ENCODE assay signal across 8 mouse cellular contexts in genomic region chr2:130362511-130363026, GRCm38 (mm10). TPM values are rescaled to one million over a fixed set of nuclear protein-coding genes. Genes with fewer than 3 reads are reported as not detected.
DNase-seq lines count a peak whose midpoint lies in the region; TF ChIP-seq lines count a peak whose summit lies in the region.
"Had no signal": no experiment of that assay in that cellular context is flagged by ENCODE, and none has a peak within 500 bp of the region (broad histone marks: within the 10 kb centered on the region; RNA-seq: fewer than 3 reads in every experiment).

No protein-coding gene starts in this region.

- no peak overlapping the region for H3K9ac ChIP-seq in ES-E14 (ENCODE audit: insufficient read depth, low read depth, low read length, poor library complexity, severe bottlenecking)

- H3K9me3 ChIP-seq in ES-E14 (ENCODE audit: control insufficient read depth, insufficient read depth, low read depth, low read length), result no peaks in the 10 kb centered on the region

- peaks cover 0 to 9% of the 10 kb centered on the region in 2 experiments; a peak in 1 of 4 replicates for H3K4me1 ChIP-seq in ES-E14 (ENCODE audit: control insufficient read depth in 2 of 2, insufficient read depth in 2 of 2, low read length in 2 of 2, poor library complexity in 1 of 2)
- H3K4me1 ChIP-seq in spleen, adult 2 months (ENCODE audit: control insufficient read depth, insufficient read depth, insufficient read length), result no peaks in the 10 kb centered on the region

- H3K4me3 ChIP-seq in ES-E14 (ENCODE audit: insufficient read depth in 1 of 2, low read depth in 1 of 2, low read length in 2 of 2, poor library complexity in 1 of 2, severe bottlenecking in 1 of 2), result peak overlapping the region; percentile 55 to 62; a peak in 2 of 4 replicates
- no peak overlapping the region for H3K4me3 ChIP-seq in spleen, adult 2 months (ENCODE audit: extremely low read depth, insufficient read depth, insufficient read length)

- 3% methylated on average over 14 of the region's 14 CpGs for WGBS in spleen, adult 2 months

- no peaks in the 10 kb centered on the region for H3K36me3 ChIP-seq in ES-E14 (ENCODE audit: control insufficient read depth, insufficient read depth, low read length, poor library complexity, severe bottlenecking)
- H3K36me3 ChIP-seq in spleen, adult 2 months (ENCODE audit: control insufficient read depth, insufficient read depth, low read length), result no peaks in the 10 kb centered on the region

- H3K27ac ChIP-seq in ES-E14 (ENCODE audit: insufficient read depth, low read depth, low read length, poor library complexity, severe bottlenecking), result no peak overlapping the region
- no peak overlapping the region for H3K27ac ChIP-seq in spleen, adult 2 months (ENCODE audit: insufficient read depth, low read length)

- H3K27me3 ChIP-seq in spleen, adult 2 months (ENCODE audit: control insufficient read depth, insufficient read depth, low read length), result peaks cover 14% of the 10 kb centered on the region

- DNase-seq in A20 (ENCODE audit: low read depth, low spot score) (peak; percentile 60), ES-E14 (ENCODE audit: low read depth, low spot score) (peak; percentile 61)
- DNase-seq in cerebellum, postnatal 36 days, result peak; percentile 5 to 11
- peak; percentile 53 to 74 for DNase-seq in heart, postnatal 10 days
- peak; percentile 50 for DNase-seq in layer of hippocampus, adult 11-12 months (ENCODE audit: low spot score)
- peak; percentile 35 for DNase-seq in lung, postnatal 36 days
- DNase-seq in spleen, adult 2 months (ENCODE audit: low read depth in 1 of 2, low spot score in 2 of 2), result no peak

- 0 out of 2 replicates have a peak, but pooled peaks have one; percentile 11 for TF ChIP-seq CTCF in spleen, adult 2 months (IDR thresholded peaks at IDR 0.05; ENCODE audit: extremely low read depth, insufficient read depth, insufficient read length, insufficient replicate concordance)

- TF ChIP-seq POLR2A in spleen, adult 2 months (IDR thresholded peaks at IDR 0.05; ENCODE audit: low read depth, low read length), result no peak

- in situ Hi-C loops in ES-E14 (cut with MboI; ENCODE audit: low sequenced_read_pairs in 2 of 2, unreplicated experiment in 2 of 2), result no loop called here

- intact Hi-C loops in heart, postnatal 10 days (cut with DNase I), result loop anchor here (2.0 kb wide), 1 partner anchor 72 kb away; no protein-coding TSS in a partner anchor

TF ChIP-seq in ES-E14, 5 proteins besides CTCF, POLR2A, EP300 and RAD21:
- TF ChIP-seq ZNF384 (IDR thresholded peaks at IDR 0.05; ENCODE audit: low read depth, low read length) (no peak), ZC3H11A (IDR thresholded peaks at IDR 0.05; ENCODE audit: borderline replicate concordance, low read depth, low read length) (peak; percentile 66; the same call in 1 of the 2 replicates)

RNA-seq across cellular contexts. Expression of gene Cpxm1, which starts 34.8 kb away (rescaled TPM):
- total RNA-seq in ES-E14 (2012; rRNA removed), result 52.2 and 61.2 TPM in 2 replicates
- 10 to 100 TPM; 16.7 to 17.3 TPM for total RNA-seq in heart, postnatal 10 days (2021)
- polyA plus RNA-seq in spleen, adult 2 months (2012; rRNA removed), result 15.6 and 29.7 TPM in 2 replicates

RNA-seq across cellular contexts. Expression of gene Gm28372, which starts 42.5 kb away (rescaled TPM):
- total RNA-seq in ES-E14 (2012; rRNA removed), result not detected in 2 replicates
- total RNA-seq in heart, postnatal 10 days (2021), result not detected
- polyA plus RNA-seq in spleen, adult 2 months (2012; rRNA removed), result not detected in 2 replicates
- polyA plus RNA-seq: gonadal fat pad, adult 2 months had no signal

RNA-seq across cellular contexts. Expression of gene 1700020A23Rik, which starts 42.5 kb away (rescaled TPM):
- total RNA-seq in ES-E14 (2012; rRNA removed), result not detected in 2 replicates
- not detected for total RNA-seq in heart, postnatal 10 days (2021)
- not detected in 2 replicates for polyA plus RNA-seq in spleen, adult 2 months (2012; rRNA removed)

RNA-seq across cellular contexts. Expression of gene Tmem239, which starts 43.7 kb away (rescaled TPM):
- not detected in 2 replicates for total RNA-seq in ES-E14 (2012; rRNA removed)
- total RNA-seq in heart, postnatal 10 days (2021), result not detected
- polyA plus RNA-seq in spleen, adult 2 months (2012; rRNA removed), result not detected in 2 replicates

Comparison
In these comparisons a context has a peak if more than half of its experiments do, and no peak if none do; other contexts are left out.
1. DNase-seq: peak in A20 (single experiment), ES-E14 (single experiment), cerebellum, postnatal 36 days (2 of 2), heart, postnatal 10 days (2 of 2), layer of hippocampus, adult 11-12 months (single experiment) and lung, postnatal 36 days (single experiment); none in spleen, adult 2 months (0 of 2).